Mouse (Mus musculus): ENCODE results near the gene Mal. TPM values are rescaled to one million over a fixed set of nuclear protein-coding genes. Genes with fewer than 3 reads are reported as not detected.

The Mal gene
- polyA plus RNA-seq, 1 experiment from 2014 or later: 21.4 TPM

- peaks cover 26% of the 10 kb centered on the region for H3K27me3 ChIP-seq (ENCODE audit: control insufficient read depth, insufficient read depth, low read depth, low read length)
- H3K4me2 ChIP-seq (ENCODE audit: low read depth, low read length): 0 out of 2 replicates have a peak overlapping the region, but pooled peaks have one; percentile 12
- H3K9ac ChIP-seq (ENCODE audit: low read length): no peak overlapping the region
- peaks cover 7% of the 10 kb centered on the region for H3K4me1 ChIP-seq (replicated peaks; ENCODE audit: control insufficient read depth, insufficient read depth, low read length)
- H3K9me3 ChIP-seq (ENCODE audit: control insufficient read depth, low read length): no peaks in the 10 kb centered on the region
- peak overlapping the region; percentile 81 for H3K27ac ChIP-seq (ENCODE audit: low read length)
- no peak for ATAC-seq (ENCODE audit: low read depth)
- H3K36me3 ChIP-seq (ENCODE audit: control insufficient read depth, insufficient read depth, low read length): no peaks in the 10 kb centered on the region
- no peak overlapping the region for H3K4me3 ChIP-seq (ENCODE audit: low read length)
- 56% methylated on average over 2 of the region's 2 CpGs for WGBS
Measured at GRCm38 (mm10) chr2:127652805-127653204, 3.7 kb downstream of the Mal start.

- Histone ChIP-seq H3K9me3 (ENCODE audit: control insufficient read depth, low read length) (no peaks in the 10 kb centered on the region), H3K4me1 (replicated peaks; ENCODE audit: control insufficient read depth, insufficient read depth, low read length) (peaks cover 7% of the 10 kb centered on the region), H3K4me2 (ENCODE audit: low read depth, low read length) (0 out of 2 replicates have a peak overlapping the region, but pooled peaks have one; percentile 12), H3K27ac (ENCODE audit: low read length) (peak overlapping the region; percentile 81), H3K9ac (ENCODE audit: low read length) (no peak overlapping the region), H3K36me3 (ENCODE audit: control insufficient read depth, insufficient read depth, low read length) (no peaks in the 10 kb centered on the region), H3K27me3 (ENCODE audit: control insufficient read depth, insufficient read depth, low read depth, low read length) (peaks cover 23% of the 10 kb centered on the region), H3K4me3 (ENCODE audit: low read length) (no peak overlapping the region)
- ATAC-seq (ENCODE audit: low read depth): peak; percentile 70
Measured at GRCm38 (mm10) chr2:127652335-127652734, 4.2 kb downstream of the Mal start.

- H3K27ac ChIP-seq (ENCODE audit: low read length): peak overlapping the region; percentile 81
- H3K4me2 ChIP-seq (ENCODE audit: low read depth, low read length): no peak overlapping the region
- ATAC-seq (ENCODE audit: low read depth): no peak
- no peaks in the 10 kb centered on the region for H3K9me3 ChIP-seq (ENCODE audit: control insufficient read depth, low read length)
- H3K9ac ChIP-seq (ENCODE audit: low read length): no peak overlapping the region
- H3K4me1 ChIP-seq (replicated peaks; ENCODE audit: control insufficient read depth, insufficient read depth, low read length): peaks cover 7% of the 10 kb centered on the region
- peaks cover 17% of the 10 kb centered on the region for H3K27me3 ChIP-seq (ENCODE audit: control insufficient read depth, insufficient read depth, low read depth, low read length)
- WGBS: 66% methylated on average over 5 of the region's 5 CpGs
- no peak overlapping the region for H3K4me3 ChIP-seq (ENCODE audit: low read length)
- no peaks in the 10 kb centered on the region for H3K36me3 ChIP-seq (ENCODE audit: control insufficient read depth, insufficient read depth, low read length)
Measured at GRCm38 (mm10) chr2:127651601-127652000, 4.9 kb downstream of the Mal start.

GRCm38 (mm10) chr2:127649921-127650320 lies 6.6 kb downstream of the Mal start:
- peaks cover 2% of the 10 kb centered on the region for H3K27me3 ChIP-seq (ENCODE audit: control insufficient read depth, insufficient read depth, low read depth, low read length)
- no peaks in the 10 kb centered on the region for H3K36me3 ChIP-seq (ENCODE audit: control insufficient read depth, insufficient read depth, low read length)
- no peak overlapping the region for H3K4me3 ChIP-seq (ENCODE audit: low read length)
- H3K4me1 ChIP-seq (replicated peaks; ENCODE audit: control insufficient read depth, insufficient read depth, low read length): peaks cover 13% of the 10 kb centered on the region
- no peak for ATAC-seq (ENCODE audit: low read depth)
- no peak overlapping the region for H3K9ac ChIP-seq (ENCODE audit: low read length)
- WGBS: 45% methylated on average over 5 of the region's 5 CpGs
- no peak overlapping the region for H3K4me2 ChIP-seq (ENCODE audit: low read depth, low read length)
- no peaks in the 10 kb centered on the region for H3K9me3 ChIP-seq (ENCODE audit: control insufficient read depth, low read length)
- no peak overlapping the region for H3K27ac ChIP-seq (ENCODE audit: low read length)

- Histone ChIP-seq H3K9ac (ENCODE audit: low read length) (no peak overlapping the region), H3K4me3 (ENCODE audit: low read length) (no peak overlapping the region), H3K27me3 (ENCODE audit: control insufficient read depth, insufficient read depth, low read depth, low read length) (no peaks in the 10 kb centered on the region), H3K9me3 (ENCODE audit: control insufficient read depth, low read length) (no peaks in the 10 kb centered on the region), H3K4me1 (replicated peaks; ENCODE audit: control insufficient read depth, insufficient read depth, low read length) (peaks cover 20% of the 10 kb centered on the region), H3K4me2 (ENCODE audit: low read depth, low read length) (no peak overlapping the region), H3K36me3 (ENCODE audit: control insufficient read depth, insufficient read depth, low read length) (no peaks in the 10 kb centered on the region), H3K27ac (ENCODE audit: low read length) (no peak overlapping the region)
- no peak for ATAC-seq (ENCODE audit: low read depth)
- WGBS: 92% methylated on average over 6 of the region's 6 CpGs
Measured at GRCm38 (mm10) chr2:127648145-127648544, 8.3 kb downstream of the Mal start.

GRCm38 (mm10) chr2:127646875-127647274 lies 9.6 kb downstream of the Mal start:
- Histone ChIP-seq H3K36me3 (ENCODE audit: control insufficient read depth, insufficient read depth, low read length) (no peaks in the 10 kb centered on the region), H3K27me3 (ENCODE audit: control insufficient read depth, insufficient read depth, low read depth, low read length) (no peaks in the 10 kb centered on the region), H3K4me3 (ENCODE audit: low read length) (no peak overlapping the region), H3K4me1 (replicated peaks; ENCODE audit: control insufficient read depth, insufficient read depth, low read length) (peaks cover 18% of the 10 kb centered on the region), H3K4me2 (ENCODE audit: low read depth, low read length) (no peak overlapping the region), H3K9ac (ENCODE audit: low read length) (no peak overlapping the region), H3K27ac (ENCODE audit: low read length) (peak overlapping the region; percentile 16; the same call in 1 of the 2 replicates), H3K9me3 (ENCODE audit: control insufficient read depth, low read length) (no peaks in the 10 kb centered on the region)
- 43% methylated on average over 5 of the region's 5 CpGs for WGBS
- ATAC-seq (ENCODE audit: low read depth): 0 out of 2 replicates have a peak, but pooled peaks have one; percentile 24

GRCm38 (mm10) chr2:127643728-127644704 lies 12.5 kb downstream of the Mal start:
- Histone ChIP-seq H3K9ac (ENCODE audit: low read length) (no peak overlapping the region), H3K9me3 (ENCODE audit: control insufficient read depth, low read length) (no peaks in the 10 kb centered on the region), H3K4me3 (ENCODE audit: low read length) (no peak overlapping the region), H3K36me3 (ENCODE audit: control insufficient read depth, insufficient read depth, low read length) (no peaks in the 10 kb centered on the region), H3K4me2 (ENCODE audit: low read depth, low read length) (no peak overlapping the region), H3K27ac (ENCODE audit: low read length) (peak overlapping the region; percentile 75), H3K27me3 (ENCODE audit: control insufficient read depth, insufficient read depth, low read depth, low read length) (no peaks in the 10 kb centered on the region), H3K4me1 (replicated peaks; ENCODE audit: control insufficient read depth, insufficient read depth, low read length) (peaks cover 15% of the 10 kb centered on the region)
- peak; percentile 79 for ATAC-seq (ENCODE audit: low read depth)
- 34% methylated on average over 19 of the region's 19 CpGs for WGBS

GRCm38 (mm10) chr2:127638973-127639372 lies 17.5 kb downstream of the Mal start:
- no peak for ATAC-seq (ENCODE audit: low read depth)
- H3K4me1 ChIP-seq (replicated peaks; ENCODE audit: control insufficient read depth, insufficient read depth, low read length): 0 out of 2 replicates have a peak, but pooled peaks cover 3% of the 10 kb centered on the region
- no peaks in the 10 kb centered on the region for H3K27me3 ChIP-seq (ENCODE audit: control insufficient read depth, insufficient read depth, low read depth, low read length)
- no peaks in the 10 kb centered on the region for H3K9me3 ChIP-seq (ENCODE audit: control insufficient read depth, low read length)
- no peak overlapping the region for H3K27ac ChIP-seq (ENCODE audit: low read length)
- no peak overlapping the region for H3K4me2 ChIP-seq (ENCODE audit: low read depth, low read length)
- no peak overlapping the region for H3K9ac ChIP-seq (ENCODE audit: low read length)
- no peaks in the 10 kb centered on the region for H3K36me3 ChIP-seq (ENCODE audit: control insufficient read depth, insufficient read depth, low read length)
- H3K4me3 ChIP-seq (ENCODE audit: low read length): no peak overlapping the region
- 69% methylated on average over 9 of the region's 9 CpGs for WGBS

GRCm38 (mm10) chr2:127635581-127635980 lies 20.9 kb downstream of the Mal start:
- Histone ChIP-seq H3K9ac (ENCODE audit: low read length) (no peak overlapping the region), H3K27ac (ENCODE audit: low read length) (no peak overlapping the region), H3K27me3 (ENCODE audit: control insufficient read depth, insufficient read depth, low read depth, low read length) (no peaks in the 10 kb centered on the region), H3K4me3 (ENCODE audit: low read length) (no peak overlapping the region), H3K36me3 (ENCODE audit: control insufficient read depth, insufficient read depth, low read length) (no peaks in the 10 kb centered on the region), H3K9me3 (ENCODE audit: control insufficient read depth, low read length) (no peaks in the 10 kb centered on the region), H3K4me2 (ENCODE audit: low read depth, low read length) (no peak overlapping the region), H3K4me1 (replicated peaks; ENCODE audit: control insufficient read depth, insufficient read depth, low read length) (no peaks in the 10 kb centered on the region)
- WGBS: 49% methylated on average over 6 of the region's 6 CpGs
- ATAC-seq (ENCODE audit: low read depth): no peak
